Mouse (Mus musculus) heart, postnatal 0 days (tissue): ENCODE data around the gene Arpp21. TPM values are rescaled to one million over a fixed set of nuclear protein-coding genes. Genes with fewer than 3 reads are reported as not detected.

Experiments used
- ATAC-seq: fragments of 200-750 bp; cut with Nextera tagmentation; 2 replicates; pipeline ENCODE4 v1.8.0; 2017; ENCODE audit warnings: low read depth, moderate number of reproducible peaks, moderate library complexity; ENCODE audit not compliant: insufficient read depth
- DNase-seq: peaks from one replicate; pipeline ENCODE4 v3.0.0-alpha.2; 2016; ENCODE audit warnings: low spot score
- H3K27ac ChIP-seq: fragments of 300-500 bp; sonication (generic); 2 replicates; pipeline ENCODE4 v1.5.1; 2014; ENCODE audit warnings: low read depth, mild to moderate bottlenecking
- H3K27me3 ChIP-seq: fragments of 300-500 bp; sonication (generic); 2 replicates; pipeline ENCODE4 v1.6.1; 2014; ENCODE audit warnings: low read length, mixed read lengths; ENCODE audit not compliant: control insufficient read depth, insufficient read depth
- H3K36me3 ChIP-seq: fragments of 300-500 bp; sonication (generic); replicated peaks from 2 replicates; pipeline ENCODE4 v1.6.1; 2014; ENCODE audit warnings: low read length, mixed read lengths; ENCODE audit not compliant: control insufficient read depth, insufficient read depth
- H3K4me1 ChIP-seq: fragments of 300-500 bp; sonication (generic); 2 replicates; pipeline ENCODE4 v1.6.1; 2014; ENCODE audit warnings: antibody characterized with exemption; ENCODE audit not compliant: control insufficient read depth, insufficient read depth
- H3K4me2 ChIP-seq: fragments of 300-500 bp; sonication (generic); 2 replicates; pipeline ENCODE4 v1.6.1; 2014; ENCODE audit warnings: low read depth, mild to moderate bottlenecking, low read length, moderate library complexity
- H3K4me3 ChIP-seq: fragments of 300-500 bp; sonication (generic); 2 replicates; pipeline ENCODE4 v1.5.1; 2014; ENCODE audit warnings: low read depth, low read length
- H3K9ac ChIP-seq: fragments of 300-500 bp; sonication (generic); replicated peaks from 2 replicates; pipeline ENCODE4 v1.6.1; 2014; ENCODE audit warnings: low read depth, low read length, mixed read lengths
- H3K9me3 ChIP-seq: fragments of 300-500 bp; sonication (generic); replicated peaks from 2 replicates; pipeline ENCODE4 v1.6.1; 2016; ENCODE audit warnings: low read length; ENCODE audit not compliant: control insufficient read depth
- CTCF ChIP-seq: IDR thresholded peaks from 2 replicates; pipeline ENCODE4 v1.5.1; 2016; ENCODE audit warnings: antibody characterized with exemption, control low read depth, low read depth
- EP300 ChIP-seq: IDR thresholded peaks from 2 replicates; pipeline ENCODE4 v1.6.1; 2016; ENCODE audit warnings: antibody characterized with exemption, low read depth
- WGBS: fragments of 180-500 bp; shearing (Covaris S2); extraction: QIAGEN DNeasy Blood & Tissue Kit; methylation state at CpG from one replicate; pipeline ENCODE4 v1.1.7; 2014; 5-methylcytosine and 5-hydroxymethylcytosine counted together
- polyA plus RNA-seq: library from polyadenylated mRNA; unstranded; fragments of >200 nt; fragmentation: Nextera tagmentation; extraction: Ambion mirVana; gene quantifications from 2 replicates; pipeline ENCODE4 v1.2.1, GENCODE M21; 2015
- total RNA-seq: library from RNA; depleted of rRNA; stranded (reverse); fragments of >200 nt; gene quantifications from 2 replicates; pipeline ENCODE4 v1.2.3, GENCODE M21; 2014; ENCODE audit warnings: low replicate concordance

Gene Arpp21
- total and polyA plus RNA-seq, 2 experiments from 2014 or later: 0.99 to 2.7 TPM

- peaks cover 7% of the 10 kb centered on the region; the same call in 1 of the 2 replicates for H3K4me1 ChIP-seq
- TF ChIP-seq EP300 (no peak), CTCF (no peak)
Observed at GRCm38 (mm10) chr9:112074872-112075271, 160.9 kb downstream of the Arpp21 start.

DNA sequence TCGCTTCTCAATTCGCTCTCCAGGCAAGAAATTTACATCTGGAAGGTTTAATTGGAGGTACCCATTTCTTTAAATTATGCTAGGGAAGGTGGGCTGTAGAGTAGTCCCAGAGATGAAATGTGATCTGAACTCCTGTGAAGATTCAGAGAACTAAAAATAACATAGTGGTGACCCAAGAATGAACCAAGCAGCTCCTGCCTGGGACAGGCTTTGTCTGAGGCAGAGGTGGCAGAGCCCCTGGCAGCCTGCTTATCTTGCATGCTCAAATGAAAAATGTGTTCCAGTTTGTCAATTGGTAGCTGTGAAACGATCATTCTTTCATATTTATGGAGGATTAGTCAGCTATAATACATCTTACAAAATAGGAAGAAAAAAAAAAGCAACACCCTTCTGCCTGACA lies 164.4 kb downstream of the Arpp21 start:
- no peak for TF ChIP-seq EP300
- TF ChIP-seq CTCF: no peak
- no peaks in the 10 kb centered on the region for H3K27me3 ChIP-seq
- peaks cover 7% of the 10 kb centered on the region; the same call in 1 of the 2 replicates for H3K4me1 ChIP-seq
- H3K9me3 ChIP-seq: no peaks in the 10 kb centered on the region
- peak; percentile 86 for ATAC-seq
- DNase-seq: peak; percentile 58
- H3K9ac ChIP-seq: peak overlapping the region; percentile 21; the same call in 1 of the 2 replicates
- H3K4me2 ChIP-seq: peak overlapping the region; percentile 24; the same call in 1 of the 2 replicates
- no peaks in the 10 kb centered on the region for H3K36me3 ChIP-seq
- no peak overlapping the region for H3K4me3 ChIP-seq
- peak overlapping the region; percentile 74 for H3K27ac ChIP-seq
- 30% methylated on average over 3 of the region's 3 CpGs for WGBS

More at GRCm38 (mm10) chr9:112074872-112075271, 160.9 kb downstream of the Arpp21 start:
- Histone ChIP-seq H3K36me3 (no peaks in the 10 kb centered on the region), H3K4me3 (no peak overlapping the region), H3K9ac (no peak overlapping the region), H3K27me3 (no peaks in the 10 kb centered on the region), H3K27ac (no peak overlapping the region), H3K9me3 (no peaks in the 10 kb centered on the region), H3K4me2 (no peak overlapping the region)
- ATAC-seq (no peak), DNase-seq (no peak)
- WGBS: 58% methylated on average over 5 of the region's 5 CpGs

GRCm38 (mm10) chr9:112070961-112071360 lies 164.8 kb downstream of the Arpp21 start:
- Histone ChIP-seq H3K4me3 (no peak overlapping the region), H3K27me3 (no peaks in the 10 kb centered on the region), H3K9ac (peak overlapping the region; percentile 21; the same call in 1 of the 2 replicates), H3K27ac (peak overlapping the region; percentile 74), H3K4me2 (peak overlapping the region; percentile 24; the same call in 1 of the 2 replicates), H3K36me3 (no peaks in the 10 kb centered on the region), H3K4me1 (peaks cover 7% of the 10 kb centered on the region; the same call in 1 of the 2 replicates), H3K9me3 (no peaks in the 10 kb centered on the region)
- TF ChIP-seq EP300 (no peak), CTCF (no peak)
- WGBS: 19% methylated on average over 5 of the region's 5 CpGs
- no peak for DNase-seq
- peak; percentile 78 for ATAC-seq

- no peaks in the 10 kb centered on the region for H3K36me3 ChIP-seq
- H3K9ac ChIP-seq: no peak overlapping the region
- H3K4me3 ChIP-seq: no peak overlapping the region
- 87% methylated on average over 5 of the region's 5 CpGs for WGBS
- TF ChIP-seq EP300 (no peak), CTCF (no peak)
- no peak for ATAC-seq
- peaks cover 7% of the 10 kb centered on the region; the same call in 1 of the 2 replicates for H3K4me1 ChIP-seq
- H3K4me2 ChIP-seq: no peak overlapping the region
- no peaks in the 10 kb centered on the region for H3K27me3 ChIP-seq
- no peaks in the 10 kb centered on the region for H3K9me3 ChIP-seq
- H3K27ac ChIP-seq: no peak overlapping the region
- DNase-seq: no peak
Observed at GRCm38 (mm10) chr9:112068250-112068649, 167.5 kb downstream of the Arpp21 start.

DNA sequence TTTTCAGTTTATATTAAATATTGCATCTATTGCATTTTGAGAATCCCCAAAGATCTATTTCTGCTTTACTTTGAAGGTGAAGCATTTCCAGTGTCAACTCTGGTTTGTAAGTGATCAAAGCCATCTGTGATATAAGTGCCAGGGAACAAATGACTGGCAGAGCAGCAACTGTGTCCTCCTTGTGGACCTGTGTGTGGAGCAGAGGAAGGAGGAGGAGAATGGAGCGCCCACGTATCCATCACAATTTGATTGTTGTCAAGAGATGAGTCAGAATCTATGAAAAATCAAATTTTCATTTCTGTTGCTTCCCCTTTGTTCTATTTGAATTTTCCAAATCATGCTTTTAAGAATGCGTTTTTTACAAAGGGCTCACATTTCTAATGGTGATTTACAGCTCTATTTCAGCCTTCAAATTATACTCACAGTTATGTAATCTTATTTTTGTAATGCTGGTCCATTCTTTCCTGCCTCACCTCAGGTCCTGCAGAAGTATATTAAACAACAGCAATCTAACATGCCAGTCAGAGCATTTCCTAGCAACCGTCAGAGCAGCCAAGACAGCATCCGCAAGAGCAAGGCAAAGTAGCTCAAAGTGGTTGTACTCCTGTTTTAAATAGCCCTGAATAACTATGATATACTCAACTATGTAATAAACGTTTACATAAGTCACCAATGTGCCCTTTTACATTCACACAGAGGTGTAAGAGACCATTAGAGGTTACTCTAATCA lies 174.9 kb downstream of the Arpp21 start:
- Histone ChIP-seq H3K36me3 (no peaks in the 10 kb centered on the region), H3K27me3 (no peaks in the 10 kb centered on the region), H3K27ac (no peak overlapping the region), H3K9ac (no peak overlapping the region), H3K4me2 (no peak overlapping the region), H3K4me1 (no peaks in the 10 kb centered on the region), H3K9me3 (no peaks in the 10 kb centered on the region), H3K4me3 (no peak overlapping the region)
- 66% methylated on average over 6 of the region's 6 CpGs for WGBS
- ATAC-seq (no peak), DNase-seq (no peak)
- TF ChIP-seq CTCF (no peak), EP300 (no peak)
